9 mouse cellular contexts compared by ENCODE assay signal in the genomic region with DNA sequence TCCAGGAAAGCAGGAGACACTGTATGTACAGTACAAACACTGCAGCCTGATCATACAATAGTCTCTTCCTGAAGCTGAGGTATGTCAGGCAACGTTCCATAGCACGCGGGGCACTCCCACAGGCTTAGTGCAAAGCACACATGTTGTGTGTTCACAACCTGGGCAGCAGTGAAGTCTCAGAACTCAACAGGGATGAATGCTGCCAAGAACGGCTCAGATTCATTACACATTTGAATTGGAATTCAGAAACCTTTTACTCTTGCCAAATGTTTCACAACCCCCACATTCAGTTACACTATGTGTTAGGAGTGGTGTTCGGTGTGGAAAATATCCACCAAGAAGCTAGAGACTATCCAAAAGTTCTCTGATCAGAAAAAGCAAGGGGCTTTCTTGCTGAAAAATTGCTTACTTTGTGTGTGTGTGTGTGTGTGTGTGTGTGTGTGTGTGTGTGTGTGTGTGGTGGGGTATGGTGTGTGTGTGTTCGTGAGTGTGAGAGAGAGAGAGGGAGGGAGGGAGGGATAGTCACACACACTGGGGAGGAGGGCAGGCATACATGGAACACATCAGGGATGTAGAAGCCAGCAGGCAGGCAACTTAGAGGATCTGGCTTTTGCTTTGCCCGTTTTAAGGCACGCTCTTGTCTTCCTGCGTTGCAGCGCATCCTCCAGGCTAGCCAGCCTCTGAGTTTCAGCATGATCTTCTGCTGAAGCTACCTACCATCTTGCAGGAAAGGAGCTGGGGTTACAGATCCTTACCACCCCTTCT. TPM values are rescaled to one million over a fixed set of nuclear protein-coding genes. Genes with fewer than 3 reads are reported as not detected.
DNase-seq lines count a peak whose midpoint lies in the region; ATAC-seq lines count a peak whose summit lies in the region.
"Had no signal": no experiment of that assay in that cellular context is flagged by ENCODE, and none has a peak within 500 bp of the region (broad histone marks: within the 10 kb centered on the region; RNA-seq: fewer than 3 reads in every experiment).

No protein-coding gene starts in this region.

- H3K36me3 ChIP-seq in heart, embryonic 10.5 days = no peaks in the 10 kb centered on the region
- H3K36me3 ChIP-seq in heart, embryonic 12.5 days = no peaks in the 10 kb centered on the region
- H3K36me3 ChIP-seq in limb, embryonic 15.5 days = no peaks in the 10 kb centered on the region
- H3K36me3 ChIP-seq: midbrain, embryonic 12.5 days had no signal

- no peak overlapping the region for H3K4me2 ChIP-seq in heart, embryonic 12.5 days
- no peak overlapping the region for H3K4me2 ChIP-seq in limb, embryonic 15.5 days
- H3K4me2 ChIP-seq: midbrain, embryonic 12.5 days had no signal

- H3K9me3 ChIP-seq in heart, embryonic 10.5 days = no peaks in the 10 kb centered on the region
- no peaks in the 10 kb centered on the region for H3K9me3 ChIP-seq in heart, embryonic 12.5 days (replicated peaks)
- no peaks in the 10 kb centered on the region for H3K9me3 ChIP-seq in limb, embryonic 15.5 days
- H3K9me3 ChIP-seq: midbrain, embryonic 12.5 days had no signal

- 84% methylated on average over 9 of the region's 10 CpGs for WGBS in heart, embryonic 10.5 days
- 75% methylated on average over 9 of the region's 10 CpGs for WGBS in heart, embryonic 12.5 days
- WGBS in limb, embryonic 15.5 days = 44% methylated on average over 9 of the region's 10 CpGs

- H3K27ac ChIP-seq in heart, embryonic 10.5 days = no peak overlapping the region
- peak overlapping the region; percentile 61 for H3K27ac ChIP-seq in heart, embryonic 12.5 days (ENCODE audit: poor library complexity, severe bottlenecking)
- peak overlapping the region; percentile 90 for H3K27ac ChIP-seq in limb, embryonic 15.5 days
- H3K27ac ChIP-seq: midbrain, embryonic 12.5 days had no signal

- H3K9ac ChIP-seq in heart, embryonic 12.5 days = no peak overlapping the region
- H3K9ac ChIP-seq in limb, embryonic 15.5 days = no peak overlapping the region
- H3K9ac ChIP-seq: midbrain, embryonic 12.5 days had no signal

- no peak overlapping the region for H3K4me3 ChIP-seq in heart, embryonic 10.5 days
- H3K4me3 ChIP-seq in heart, embryonic 12.5 days = no peak overlapping the region
- H3K4me3 ChIP-seq in limb, embryonic 15.5 days = no peak overlapping the region
- H3K4me3 ChIP-seq: midbrain, embryonic 12.5 days had no signal

- ATAC-seq in heart, embryonic 12.5 days (ENCODE audit: insufficient number of reproducible peaks, low FRiP score) = no peak
- ATAC-seq in limb, embryonic 15.5 days (ENCODE audit: insufficient number of reproducible peaks, low FRiP score, low TSS enrichment, low read depth) = peak; percentile 88
- ATAC-seq in granulocyte monocyte progenitor cell, adult 5-6 weeks (replicated peaks; ENCODE audit: poor library complexity, severe bottlenecking) = no peak
- ATAC-seq in inflammation-experienced regulatory T-cells, adult 6 months = no peak

- no peaks in the 10 kb centered on the region for H3K27me3 ChIP-seq in heart, embryonic 10.5 days (ENCODE audit: insufficient read depth, poor library complexity, severe bottlenecking)
- no peaks in the 10 kb centered on the region for H3K27me3 ChIP-seq in heart, embryonic 12.5 days (replicated peaks)
- no peaks in the 10 kb centered on the region for H3K27me3 ChIP-seq in limb, embryonic 15.5 days
- H3K27me3 ChIP-seq: midbrain, embryonic 12.5 days had no signal

- peak; percentile 71 to 81 for DNase-seq in heart, adult 18-20 months
- DNase-seq in heart, embryonic 10.5 days (ENCODE audit: low spot score) = no peak
- DNase-seq in adrenal gland, postnatal 25 days = peak; percentile 23
- no peak for DNase-seq in cerebellum, adult 9-10 months

- H3K4me1 ChIP-seq in heart, embryonic 10.5 days = peaks cover 6% of the 10 kb centered on the region; the same call in 1 of the 2 replicates
- peaks cover 7% of the 10 kb centered on the region for H3K4me1 ChIP-seq in heart, embryonic 12.5 days (replicated peaks)
- peaks cover 10% of the 10 kb centered on the region for H3K4me1 ChIP-seq in limb, embryonic 15.5 days
- H3K4me1 ChIP-seq: midbrain, embryonic 12.5 days had no signal

RNA-seq across cellular contexts. Expression of gene Slc44a1, which starts 24.2 kb away (rescaled TPM):
- total RNA-seq in heart, adult 18-20 months (2021) = 10 to 100 TPM; 29.2 to 30.6 TPM
- 15.9 and 16.3 TPM in 2 replicates for polyA plus RNA-seq in heart, embryonic 10.5 days (2016; fragmentation: Nextera tagmentation; extraction: Ambion mirVana)
- total RNA-seq in adrenal gland, postnatal 25 days (2021) = 94.9 and 113 TPM in 2 replicates
- polyA plus RNA-seq in heart, embryonic 12.5 days (2016; fragmentation: Nextera tagmentation; extraction: Ambion mirVana) = 28.7 and 30.2 TPM in 2 replicates
- polyA plus RNA-seq in limb, embryonic 15.5 days (2015; fragmentation: Nextera tagmentation; extraction: Ambion mirVana) = 27.0 and 36.9 TPM in 2 replicates
- 2.2 and 4.3 TPM in 2 replicates for total RNA-seq in granulocyte monocyte progenitor cell, adult 5-6 weeks (2014; fragmentation: Nextera tagmentation)
- total RNA-seq in granulocyte monocyte progenitor cell, adult 5-6 weeks (2017) = 1.9 and 2.0 TPM in 2 replicates
- polyA plus RNA-seq in inflammation-experienced regulatory T-cells, adult 6 months (2017; shearing (Covaris generic)) = 1 to 10 TPM; 2.3 to 5.5 (median 5.0) TPM

Comparison
In these comparisons a context has a peak if more than half of its experiments do, and no peak if none do; other contexts are left out.
1. DNase-seq: peak in heart, adult 18-20 months (2 of 2) and adrenal gland, postnatal 25 days (single experiment); none in heart, embryonic 10.5 days (single experiment) and cerebellum, adult 9-10 months (single experiment).